Mouse (Mus musculus) spleen, adult 2 months (tissue): ENCODE data around the gene Ube2cbp.

Experiments used
- CTCF ChIP-seq: fragments of 200-500 bp; IDR thresholded peaks from 2 replicates; pipeline ENCODE4 v1.5.1; 2011; ENCODE audit warnings: mild to moderate bottlenecking, inconsistent platforms; ENCODE audit not compliant: insufficient read depth, insufficient read length, insufficient replicate concordance; ENCODE audit errors: extremely low read depth
- POLR2A ChIP-seq: fragments of 200-500 bp; IDR thresholded peaks from 2 replicates; pipeline ENCODE4 v1.6.1; 2011; ENCODE audit warnings: low read depth, low read length, inconsistent platforms

DNA sequence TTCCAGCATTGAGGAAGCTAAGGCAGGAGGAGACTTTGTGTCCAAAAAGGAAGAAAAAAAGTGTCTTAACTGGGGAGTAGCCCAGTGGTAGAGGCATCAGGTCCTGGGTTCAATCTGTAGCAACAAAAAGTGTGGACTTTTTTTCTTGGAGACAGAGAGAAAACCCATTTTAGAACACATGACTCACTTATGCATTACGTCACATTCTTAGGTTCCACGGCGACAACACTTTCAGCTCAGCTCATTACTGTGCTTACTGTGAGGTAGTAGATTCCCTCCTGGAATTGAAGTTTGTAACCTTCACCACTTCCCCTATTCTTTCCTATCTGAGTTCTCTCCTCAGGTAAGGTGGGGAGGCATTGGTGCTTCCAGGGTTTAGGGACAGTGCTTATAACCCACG, 31.5 kb upstream of the Ube2cbp start:
- no peak for TF ChIP-seq CTCF
- no peak for TF ChIP-seq POLR2A
